Comparison of ENCODE assay signal across 28 mouse cellular contexts in the genomic region with DNA sequence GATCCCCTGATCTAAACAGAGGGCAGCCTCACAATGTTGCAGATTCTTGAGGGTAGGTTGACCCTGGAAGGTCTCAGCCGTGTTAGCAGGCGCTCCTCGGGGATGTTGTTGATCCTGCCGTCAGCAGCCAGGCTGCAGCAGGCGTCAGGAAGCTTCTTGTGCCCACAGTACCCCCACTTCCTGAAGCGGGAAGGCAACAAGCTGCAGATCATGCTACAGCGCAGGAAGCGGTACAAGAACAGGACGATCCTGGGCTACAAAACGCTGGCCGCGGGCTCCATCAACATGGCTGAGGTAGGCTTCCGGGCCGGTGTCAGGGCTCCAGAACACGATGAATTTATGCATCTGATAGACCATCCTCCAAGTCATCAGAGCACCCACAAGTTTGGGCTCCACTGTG. TPM values are rescaled to one million over a fixed set of nuclear protein-coding genes. Genes with fewer than 3 reads are reported as not detected.
DNase-seq lines count a peak whose midpoint lies in the region; ATAC-seq and TF ChIP-seq lines count a peak whose summit lies in the region.
"Had no signal": no experiment of that assay in that cellular context is flagged by ENCODE, and none has a peak within 500 bp of the region (broad histone marks: within the 10 kb centered on the region; RNA-seq: fewer than 3 reads in every experiment).

No protein-coding gene starts in this region.

- H3K4me1 ChIP-seq in lung, adult 2 months (ENCODE audit: control insufficient read depth, insufficient read depth, low read length): no peaks in the 10 kb centered on the region
- peaks cover 22% of the 10 kb centered on the region for H3K4me1 ChIP-seq in heart, embryonic 12.5 days (replicated peaks)
- H3K4me1 ChIP-seq: neural tube, embryonic 13.5 days had no signal

- WGBS in lung, adult 2 months: 60% methylated on average over 15 of the region's 15 CpGs
- 84% methylated on average over 15 of the region's 15 CpGs for WGBS in heart, embryonic 12.5 days

- no peak for ATAC-seq in heart, embryonic 12.5 days (ENCODE audit: insufficient number of reproducible peaks, low FRiP score)
- ATAC-seq: intestine, embryonic 15.5 days; liver, postnatal 0 days; midbrain, embryonic 15.5 days had no signal

- H3K9me3 ChIP-seq in heart, embryonic 12.5 days (replicated peaks): no peaks in the 10 kb centered on the region
- H3K9me3 ChIP-seq: embryonic facial prominence, embryonic 12.5 days; heart, embryonic 15.5 days; intestine, embryonic 15.5 days; midbrain, embryonic 15.5 days; neural tube, embryonic 13.5 days had no signal

- H3K27ac ChIP-seq in heart, embryonic 12.5 days (ENCODE audit: poor library complexity, severe bottlenecking): no peak overlapping the region
- H3K27ac ChIP-seq: embryonic facial prominence, embryonic 12.5 days; heart, embryonic 15.5 days; hindbrain, embryonic 14.5 days; intestine, embryonic 15.5 days; midbrain, embryonic 15.5 days; neural tube, embryonic 13.5 days had no signal

- TF ChIP-seq CTCF in lung, adult 2 months (IDR thresholded peaks at IDR 0.05; ENCODE audit: insufficient read depth, low read length): no peak

- DNase-seq in 416B (ENCODE audit: low read depth): peak; percentile 63
- peak; percentile 66 for DNase-seq in T-cell, adult 2 months (ENCODE audit: low spot score)
- DNase-seq in induced T-regulatory cell, adult 2 months (ENCODE audit: low read depth): peak; percentile 54
- DNase-seq in thymus, postnatal 0 days (ENCODE audit: low spot score): peak; percentile 41
- DNase-seq in adrenal gland, adult (ENCODE audit: inconsistent age in 2 of 2, low spot score in 1 of 2): no peak
- no peak for DNase-seq in lung, adult 2 months
- no peak for DNase-seq in cerebellum, adult 9-10 months
- DNase-seq: adrenal gland, postnatal 36 days; cerebellum, adult 11 months; cerebellum, postnatal 10 days; heart, adult 18-20 months; heart, postnatal 36 days; kidney, adult 8-10 months; kidney, postnatal 14 days; liver, postnatal 0 days; lung, postnatal 10 days; retina, postnatal 1 day; right cerebral cortex, postnatal 25 days; spleen, adult 18-20 months had no signal

- H3K4me3 ChIP-seq in lung, adult 2 months (replicated peaks; ENCODE audit: extremely low read depth, low read depth, low read length): no peak overlapping the region
- H3K4me3 ChIP-seq in heart, embryonic 12.5 days: no peak overlapping the region
- H3K4me3 ChIP-seq: embryonic facial prominence, embryonic 12.5 days; heart, embryonic 15.5 days; intestine, embryonic 15.5 days; midbrain, embryonic 15.5 days; neural tube, embryonic 13.5 days had no signal

- no peak for TF ChIP-seq POLR2A in lung, adult 2 months (IDR thresholded peaks at IDR 0.05; ENCODE audit: borderline replicate concordance, extremely low read depth, low read depth, low read length)

- no peak overlapping the region for H3K4me2 ChIP-seq in heart, embryonic 12.5 days
- H3K4me2 ChIP-seq: embryonic facial prominence, embryonic 12.5 days; heart, embryonic 15.5 days; hindbrain, embryonic 14.5 days; intestine, embryonic 15.5 days; midbrain, embryonic 15.5 days; neural tube, embryonic 13.5 days had no signal

- H3K36me3 ChIP-seq in heart, embryonic 12.5 days: peaks cover 48% of the 10 kb centered on the region

- no peak overlapping the region for H3K9ac ChIP-seq in heart, embryonic 12.5 days
- H3K9ac ChIP-seq: heart, embryonic 15.5 days; hindbrain, embryonic 14.5 days; intestine, embryonic 15.5 days; liver, postnatal 0 days; midbrain, embryonic 15.5 days; neural tube, embryonic 13.5 days had no signal

- no peaks in the 10 kb centered on the region for H3K27me3 ChIP-seq in heart, embryonic 12.5 days (replicated peaks)
- H3K27me3 ChIP-seq: embryonic facial prominence, embryonic 12.5 days; heart, embryonic 15.5 days; intestine, embryonic 15.5 days; midbrain, embryonic 15.5 days; neural tube, embryonic 13.5 days had no signal

RNA-seq across cellular contexts. Expression of a gene that starts 27.4 kb away (rescaled TPM):
- polyA plus RNA-seq in thymus, postnatal 0 days (2015; fragmentation: Nextera tagmentation; extraction: Ambion mirVana): not detected in 2 replicates
- polyA plus RNA-seq in lung, adult 2 months (2012; rRNA removed): 0.24 and 0.31 TPM in 2 replicates
- polyA plus RNA-seq in heart, embryonic 12.5 days (2016; fragmentation: Nextera tagmentation; extraction: Ambion mirVana): not detected in 2 replicates
- polyA plus RNA-seq: forebrain, embryonic 11.5 days; heart, embryonic 15.5 days; intestine, embryonic 15.5 days; liver, postnatal 0 days; neural tube, embryonic 13.5 days; stomach, embryonic 14.5 days had no signal

RNA-seq across cellular contexts. Expression of a gene that starts 32.6 kb away (rescaled TPM):
- polyA plus RNA-seq in thymus, postnatal 0 days (2015; fragmentation: Nextera tagmentation; extraction: Ambion mirVana): 5.2 and 6.4 TPM in 2 replicates
- 51.8 and 54.8 TPM in 2 replicates for polyA plus RNA-seq in lung, adult 2 months (2012; rRNA removed)
- polyA plus RNA-seq in heart, embryonic 12.5 days (2016; fragmentation: Nextera tagmentation; extraction: Ambion mirVana): 10.5 and 12.2 TPM in 2 replicates

RNA-seq across cellular contexts. Expression of a gene that starts 46.4 kb away (rescaled TPM):
- polyA plus RNA-seq in thymus, postnatal 0 days (2015; fragmentation: Nextera tagmentation; extraction: Ambion mirVana): 70.8 and 89.0 TPM in 2 replicates
- 83.3 and 131 TPM in 2 replicates for polyA plus RNA-seq in lung, adult 2 months (2012; rRNA removed)
- polyA plus RNA-seq in heart, embryonic 12.5 days (2016; fragmentation: Nextera tagmentation; extraction: Ambion mirVana): 40.3 and 42.9 TPM in 2 replicates

RNA-seq across cellular contexts. Expression of a gene that starts 51.2 kb away (rescaled TPM):
- 11.7 and 13.6 TPM in 2 replicates for polyA plus RNA-seq in thymus, postnatal 0 days (2015; fragmentation: Nextera tagmentation; extraction: Ambion mirVana)
- 77.4 and 85.3 TPM in 2 replicates for polyA plus RNA-seq in lung, adult 2 months (2012; rRNA removed)
- 11.3 and 11.4 TPM in 2 replicates for polyA plus RNA-seq in heart, embryonic 12.5 days (2016; fragmentation: Nextera tagmentation; extraction: Ambion mirVana)

Comparison
In these comparisons a context has a peak if more than half of its experiments do, and no peak if none do; other contexts are left out.
1. DNase-seq: peak in 416B (single experiment), T-cell, adult 2 months (single experiment), induced T-regulatory cell, adult 2 months (single experiment) and thymus, postnatal 0 days (single experiment); none in adrenal gland, adult (0 of 2), lung, adult 2 months (single experiment) and cerebellum, adult 9-10 months (single experiment).